Mouse (Mus musculus): ENCODE data around the gene Frmpd2. TPM values are rescaled to one million over a fixed set of nuclear protein-coding genes. Genes with fewer than 3 reads are reported as not detected.

The Frmpd2 gene
- polyA plus RNA-seq, 1 experiment from 2014 or later: 0.49 TPM

DNA sequence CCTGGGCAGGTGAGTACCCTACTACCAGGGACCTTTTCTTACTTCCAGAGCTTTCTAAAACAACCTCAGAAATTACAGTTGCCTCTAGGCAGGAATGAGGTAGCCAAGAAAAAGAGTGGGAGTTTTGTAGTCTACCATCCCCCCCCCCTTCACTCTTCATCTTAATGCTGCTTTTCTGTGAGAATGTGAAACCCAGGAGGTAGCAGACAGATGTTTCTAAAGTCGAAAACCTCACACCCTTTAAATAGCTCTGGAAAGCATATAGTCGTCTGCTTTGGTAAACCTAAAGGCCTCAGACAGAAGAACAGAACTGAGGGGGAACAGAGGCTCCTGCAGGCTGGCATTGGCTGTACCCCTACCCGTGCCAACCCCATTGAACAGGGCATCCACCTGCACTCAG, 77.2 kb downstream of the Frmpd2 start:
- 54% methylated on average over 3 of the region's 3 CpGs for WGBS
- Histone ChIP-seq H3K27me3 (ENCODE audit: control insufficient read depth, insufficient read depth, low read depth, low read length) (no peaks in the 10 kb centered on the region), H3K4me1 (replicated peaks; ENCODE audit: control insufficient read depth, insufficient read depth, low read length) (no peaks in the 10 kb centered on the region), H3K36me3 (ENCODE audit: control insufficient read depth, insufficient read depth, low read length) (no peaks in the 10 kb centered on the region), H3K9me3 (ENCODE audit: control insufficient read depth, low read length) (no peaks in the 10 kb centered on the region), H3K4me3 (ENCODE audit: low read length) (no peak overlapping the region), H3K4me2 (ENCODE audit: low read depth, low read length) (no peak overlapping the region), H3K27ac (ENCODE audit: low read length) (no peak overlapping the region), H3K9ac (ENCODE audit: low read length) (no peak overlapping the region)
- ATAC-seq (ENCODE audit: low read depth): no peak

DNA sequence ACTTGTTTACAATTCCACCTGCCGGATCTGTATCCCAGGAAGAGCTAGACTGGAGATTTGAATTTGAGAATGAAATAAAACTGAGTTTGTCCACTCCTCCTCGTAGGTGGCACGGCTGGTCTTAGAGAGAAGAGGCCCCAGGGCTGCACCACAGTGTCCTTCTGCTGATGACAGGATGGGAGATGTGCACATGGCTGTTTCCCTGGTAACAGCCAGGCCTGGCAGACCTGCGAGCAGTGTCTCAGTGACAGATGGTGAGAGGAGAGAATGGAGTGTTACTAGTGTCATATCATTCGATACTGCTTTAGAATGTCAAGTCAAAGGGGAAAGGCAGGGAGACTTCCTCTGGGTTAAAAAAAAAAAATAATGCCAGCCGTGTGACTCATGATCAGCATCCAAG, 78.4 kb downstream of the Frmpd2 start:
- Histone ChIP-seq H3K4me3 (ENCODE audit: low read length) (no peak overlapping the region), H3K9ac (ENCODE audit: low read length) (no peak overlapping the region), H3K27ac (ENCODE audit: low read length) (no peak overlapping the region), H3K36me3 (ENCODE audit: control insufficient read depth, insufficient read depth, low read length) (no peaks in the 10 kb centered on the region), H3K4me1 (replicated peaks; ENCODE audit: control insufficient read depth, insufficient read depth, low read length) (no peaks in the 10 kb centered on the region), H3K27me3 (ENCODE audit: control insufficient read depth, insufficient read depth, low read depth, low read length) (no peaks in the 10 kb centered on the region), H3K9me3 (ENCODE audit: control insufficient read depth, low read length) (no peaks in the 10 kb centered on the region), H3K4me2 (ENCODE audit: low read depth, low read length) (no peak overlapping the region)
- 46% methylated on average over 6 of the region's 6 CpGs for WGBS
- no peak for ATAC-seq (ENCODE audit: low read depth)

DNA sequence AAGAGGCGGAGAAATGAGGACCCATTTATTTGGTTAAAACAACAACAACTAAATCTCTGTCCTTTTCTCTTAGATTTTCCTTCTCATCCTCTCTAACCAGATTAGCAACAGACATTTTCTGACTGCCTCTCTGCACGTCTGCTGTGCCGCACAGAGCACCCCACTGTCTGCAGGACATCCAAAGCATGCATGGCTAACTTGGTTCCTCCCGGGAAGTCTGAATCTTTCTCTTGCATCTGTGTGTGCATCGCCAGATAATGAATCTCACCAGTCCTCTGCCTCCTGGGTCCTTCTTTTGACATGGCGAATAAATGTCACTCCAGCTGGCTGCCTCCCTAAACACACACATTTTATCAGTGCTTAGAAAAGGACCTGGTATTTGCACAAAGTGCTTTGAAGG, 99.2 kb downstream of the Frmpd2 start:
- Histone ChIP-seq H3K36me3 (ENCODE audit: control insufficient read depth, insufficient read depth, low read length) (no peaks in the 10 kb centered on the region), H3K4me3 (ENCODE audit: low read length) (no peak overlapping the region), H3K4me2 (ENCODE audit: low read depth, low read length) (no peak overlapping the region), H3K4me1 (replicated peaks; ENCODE audit: control insufficient read depth, insufficient read depth, low read length) (no peaks in the 10 kb centered on the region), H3K27ac (ENCODE audit: low read length) (no peak overlapping the region), H3K27me3 (ENCODE audit: control insufficient read depth, insufficient read depth, low read depth, low read length) (no peaks in the 10 kb centered on the region), H3K9me3 (ENCODE audit: control insufficient read depth, low read length) (no peaks in the 10 kb centered on the region), H3K9ac (ENCODE audit: low read length) (no peak overlapping the region)
- ATAC-seq (ENCODE audit: low read depth): no peak
- WGBS: 27% methylated on average over 6 of the region's 6 CpGs

- Histone ChIP-seq H3K4me3 (ENCODE audit: low read length) (no peak overlapping the region), H3K27ac (ENCODE audit: low read length) (no peak overlapping the region), H3K36me3 (ENCODE audit: control insufficient read depth, insufficient read depth, low read length) (no peaks in the 10 kb centered on the region), H3K9me3 (ENCODE audit: control insufficient read depth, low read length) (no peaks in the 10 kb centered on the region), H3K27me3 (ENCODE audit: control insufficient read depth, insufficient read depth, low read depth, low read length) (no peaks in the 10 kb centered on the region), H3K9ac (ENCODE audit: low read length) (no peak overlapping the region), H3K4me1 (replicated peaks; ENCODE audit: control insufficient read depth, insufficient read depth, low read length) (no peaks in the 10 kb centered on the region), H3K4me2 (ENCODE audit: low read depth, low read length) (no peak overlapping the region)
- no peak for ATAC-seq (ENCODE audit: low read depth)
- WGBS: 64% methylated on average over 3 of the region's 3 CpGs
Observed at GRCm38 (mm10) chr14:33573643-33574042, 102.1 kb downstream of the Frmpd2 start.

GRCm38 (mm10) chr14:33579771-33580484, 108.4 kb downstream of the Frmpd2 start:
- Histone ChIP-seq H3K9me3 (ENCODE audit: control insufficient read depth, low read length) (no peaks in the 10 kb centered on the region), H3K27ac (ENCODE audit: low read length) (no peak overlapping the region), H3K36me3 (ENCODE audit: control insufficient read depth, insufficient read depth, low read length) (no peaks in the 10 kb centered on the region), H3K27me3 (ENCODE audit: control insufficient read depth, insufficient read depth, low read depth, low read length) (no peaks in the 10 kb centered on the region), H3K4me1 (replicated peaks; ENCODE audit: control insufficient read depth, insufficient read depth, low read length) (no peaks in the 10 kb centered on the region), H3K4me2 (ENCODE audit: low read depth, low read length) (no peak overlapping the region), H3K4me3 (ENCODE audit: low read length) (no peak overlapping the region), H3K9ac (ENCODE audit: low read length) (no peak overlapping the region)
- ATAC-seq (ENCODE audit: low read depth): no peak
- WGBS: 65% methylated on average over 7 of the region's 7 CpGs

GRCm38 (mm10) chr14:33588951-33589350, 117.5 kb downstream of the Frmpd2 start, which contains the start of gene Ptpn20:
Gene Ptpn20 (plus strand): TSS chr14:33589207.
- 64% methylated on average over 14 of the region's 14 CpGs for WGBS
- no peak within 1 kb of the TSS for H3K4me3 ChIP-seq (ENCODE audit: low read length)
- no peak within 1 kb of the TSS for H3K4me2 ChIP-seq (ENCODE audit: low read depth, low read length)
- no peaks in the 10 kb centered on the region for H3K27me3 ChIP-seq (ENCODE audit: control insufficient read depth, insufficient read depth, low read depth, low read length)
- H3K9ac ChIP-seq (ENCODE audit: low read length): no peak within 1 kb of the TSS
- no peak for ATAC-seq (ENCODE audit: low read depth)
- H3K27ac ChIP-seq (ENCODE audit: low read length): no peak within 1 kb of the TSS
- no peaks in the 10 kb centered on the region for H3K4me1 ChIP-seq (replicated peaks; ENCODE audit: control insufficient read depth, insufficient read depth, low read length)
- H3K36me3 ChIP-seq (ENCODE audit: control insufficient read depth, insufficient read depth, low read length): no peaks in the 10 kb centered on the region
- no peaks in the 10 kb centered on the region for H3K9me3 ChIP-seq (ENCODE audit: control insufficient read depth, low read length)

GRCm38 (mm10) chr14:33598376-33599130, 127.1 kb downstream of the Frmpd2 start:
- Histone ChIP-seq H3K4me2 (ENCODE audit: low read depth, low read length) (no peak overlapping the region), H3K9ac (ENCODE audit: low read length) (no peak overlapping the region), H3K36me3 (ENCODE audit: control insufficient read depth, insufficient read depth, low read length) (no peaks in the 10 kb centered on the region), H3K27ac (ENCODE audit: low read length) (no peak overlapping the region), H3K9me3 (ENCODE audit: control insufficient read depth, low read length) (no peaks in the 10 kb centered on the region), H3K4me3 (ENCODE audit: low read length) (no peak overlapping the region), H3K4me1 (replicated peaks; ENCODE audit: control insufficient read depth, insufficient read depth, low read length) (no peaks in the 10 kb centered on the region), H3K27me3 (ENCODE audit: control insufficient read depth, insufficient read depth, low read depth, low read length) (no peaks in the 10 kb centered on the region)
- peak; percentile 68 for ATAC-seq (ENCODE audit: low read depth)
- WGBS: 79% methylated on average over 9 of the region's 9 CpGs

GRCm38 (mm10) chr14:33607431-33607830, 135.9 kb downstream of the Frmpd2 start:
- H3K9ac ChIP-seq (ENCODE audit: low read length): no peak overlapping the region
- H3K27me3 ChIP-seq (ENCODE audit: control insufficient read depth, insufficient read depth, low read depth, low read length): no peaks in the 10 kb centered on the region
- no peaks in the 10 kb centered on the region for H3K9me3 ChIP-seq (ENCODE audit: control insufficient read depth, low read length)
- no peak overlapping the region for H3K27ac ChIP-seq (ENCODE audit: low read length)
- H3K4me1 ChIP-seq (replicated peaks; ENCODE audit: control insufficient read depth, insufficient read depth, low read length): no peaks in the 10 kb centered on the region
- no peaks in the 10 kb centered on the region for H3K36me3 ChIP-seq (ENCODE audit: control insufficient read depth, insufficient read depth, low read length)
- no peak for ATAC-seq (ENCODE audit: low read depth)
- H3K4me3 ChIP-seq (ENCODE audit: low read length): no peak overlapping the region
- WGBS: 67% methylated on average over 10 of the region's 10 CpGs
- no peak overlapping the region for H3K4me2 ChIP-seq (ENCODE audit: low read depth, low read length)
